Mouse (Mus musculus) small intestine, adult 2 months (tissue): ENCODE results near the gene Stmn3.

Experiments
- CTCF ChIP-seq: fragments of 200-500 bp; IDR thresholded peaks from 2 replicates; pipeline ENCODE4 v1.5.1; 2012; ENCODE audit warnings: low read depth, mild to moderate bottlenecking, control low read depth, inconsistent platforms, low read length, moderate library complexity, mixed read lengths; ENCODE audit not compliant: insufficient replicate concordance, insufficient read length; ENCODE audit errors: extremely low read depth
- POLR2A ChIP-seq: fragments of 200-500 bp; IDR thresholded peaks from 2 replicates; pipeline ENCODE4 v1.6.1; 2012; ENCODE audit warnings: low read depth, mild to moderate bottlenecking, control low read depth, inconsistent platforms, low read length, moderate library complexity

- TF ChIP-seq CTCF (no peak), POLR2A (no peak)
These were observed 47.5 kb downstream of the Stmn3 start for GRCm38 (mm10) chr2:181266839-181267238.
